Mouse (Mus musculus): ENCODE data around the gene Ptpre.

Ptpre gene

DNA sequence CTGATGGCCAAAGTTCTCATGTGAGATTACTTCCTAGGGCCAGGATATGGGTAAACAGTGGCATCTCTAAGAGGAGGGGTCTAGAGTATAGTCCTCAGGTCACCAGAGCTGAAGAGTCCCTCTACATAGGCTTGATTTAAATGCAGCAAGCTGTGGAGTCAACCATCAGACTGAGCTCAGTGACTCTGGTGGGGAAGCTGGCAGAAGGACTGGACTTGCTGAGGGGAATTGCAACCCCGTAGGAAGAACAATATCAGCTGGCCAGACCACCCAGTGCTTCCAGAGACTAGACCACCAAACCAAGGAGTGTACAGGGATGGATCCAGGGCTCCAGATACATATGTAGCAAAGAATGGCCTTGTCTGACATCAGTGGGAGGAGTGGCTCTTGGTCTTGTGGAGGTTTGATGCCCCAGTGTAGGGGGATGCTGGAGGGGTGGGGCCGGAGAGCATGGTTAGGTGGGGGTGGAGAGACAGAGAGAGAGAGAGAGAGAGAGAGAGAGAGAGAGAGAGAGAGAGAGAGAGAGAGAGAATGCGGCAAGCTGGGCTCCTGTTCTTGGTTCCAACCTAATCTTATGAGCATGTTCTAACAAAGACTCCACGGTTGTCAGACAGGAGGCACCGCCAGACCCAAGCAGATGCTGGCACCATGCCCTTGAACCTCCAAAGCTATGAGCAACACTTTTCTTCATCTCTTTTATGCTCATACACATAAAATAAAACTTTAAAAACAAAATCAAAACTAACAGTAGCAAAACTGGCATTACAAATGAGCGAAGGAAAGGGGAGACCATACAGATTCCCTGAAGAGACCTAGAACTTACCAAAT lies 184.9 kb downstream of the Ptpre start:
- CTCF ChIA-PET: no interaction called here

DNA sequence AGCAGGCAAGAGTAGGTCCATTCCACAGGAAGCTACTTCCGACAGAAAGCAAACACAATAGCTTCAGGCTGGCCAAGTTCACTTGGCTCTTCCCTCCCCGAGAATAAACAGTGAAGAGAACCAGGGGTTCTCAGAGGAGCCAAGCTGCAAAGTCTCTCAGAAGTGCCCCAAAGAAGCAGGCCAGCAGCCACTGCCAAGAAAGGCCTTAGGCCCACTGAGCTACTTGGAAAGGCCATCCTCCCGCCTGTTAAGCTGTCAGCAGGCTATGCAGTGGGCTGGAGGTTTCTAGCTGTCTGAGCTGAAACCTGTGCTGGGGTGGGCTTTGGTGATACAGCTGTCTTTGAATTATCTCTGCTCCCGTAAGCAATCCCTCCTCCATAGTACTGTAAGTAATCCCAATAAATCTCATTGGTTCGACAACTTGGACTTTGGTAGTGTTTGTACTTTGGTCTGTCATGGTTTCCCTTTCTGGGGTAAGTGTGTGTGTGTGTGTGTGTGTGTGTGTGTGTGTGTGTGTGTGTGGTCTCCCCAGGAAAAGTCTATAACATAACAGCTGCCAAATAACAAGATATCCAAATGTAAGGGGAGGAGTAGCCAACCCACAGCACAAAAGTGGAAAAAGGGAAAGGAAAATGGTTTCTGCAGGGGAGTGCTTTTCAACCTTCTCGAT lies 186.5 kb downstream of the Ptpre start:
- CTCF ChIA-PET: no interaction called here

DNA sequence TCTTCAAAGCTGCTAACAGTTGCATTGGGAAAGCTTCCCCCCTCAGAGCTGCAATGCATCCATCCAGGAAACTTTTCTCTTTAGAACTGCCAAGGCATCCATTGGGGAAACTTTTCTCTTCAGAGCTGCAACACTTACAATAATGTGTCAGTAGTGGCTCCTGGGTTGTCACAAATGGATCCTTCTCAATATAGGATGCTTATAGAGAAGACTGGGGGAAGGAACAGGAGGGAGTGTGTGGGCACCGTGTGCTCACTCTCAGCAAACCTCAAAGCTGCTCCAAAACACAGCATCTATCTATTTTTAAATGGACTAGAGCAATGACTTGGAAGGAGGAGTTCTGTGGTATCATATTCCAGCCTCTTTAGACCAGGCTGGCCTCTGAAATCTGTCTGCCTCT lies 189.4 kb downstream of the Ptpre start:
- CTCF ChIA-PET: no interaction called here

GRCm38 (mm10) chr7:135728038-135728437 lies 190.8 kb downstream of the Ptpre start:
- CTCF ChIA-PET: no interaction called here

DNA sequence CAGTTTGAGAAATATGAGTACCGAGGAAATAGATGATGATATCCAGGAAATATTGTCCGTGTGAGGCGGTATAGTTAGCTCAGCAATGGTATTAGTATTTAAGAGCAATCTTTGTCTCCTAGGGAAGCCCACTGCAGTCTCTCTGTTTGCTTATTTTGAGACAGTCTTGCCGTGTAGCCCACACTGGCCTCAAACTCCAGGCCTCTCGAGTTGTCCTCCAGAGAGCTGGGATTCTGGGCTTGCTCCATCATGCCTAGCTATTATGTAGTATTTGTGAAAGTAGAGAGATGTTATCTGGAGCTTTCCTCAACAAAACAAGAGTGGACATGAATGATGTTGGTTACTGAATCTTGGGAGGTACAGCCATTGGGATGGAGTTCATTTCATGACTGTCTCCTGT lies 197.1 kb downstream of the Ptpre start:
- CTCF ChIA-PET: interaction anchor here (0.6 kb wide), 1 partner anchor 18 kb away, joined by 3 read pairs; no protein-coding TSS in a partner anchor

GRCm38 (mm10) chr7:135734911-135735646 lies 197.8 kb downstream of the Ptpre start:
- CTCF ChIA-PET: interaction anchor here (0.6 to 0.8 kb wide), 3 partner anchors 63 to 1676 kb away, joined by 3 to 14 read pairs (median 7); no protein-coding TSS in a partner anchor

Data from spleen, embryonic (tissue).